Mouse (Mus musculus) small intestine, adult 2 months (tissue): ENCODE results near the gene Dnaja2.

Experiments
- CTCF ChIP-seq: fragments of 200-500 bp; IDR thresholded peaks from 2 replicates; pipeline ENCODE4 v1.5.1; 2012; ENCODE audit warnings: low read depth, mild to moderate bottlenecking, control low read depth, inconsistent platforms, low read length, moderate library complexity, mixed read lengths; ENCODE audit not compliant: insufficient replicate concordance, insufficient read length; ENCODE audit errors: extremely low read depth
- POLR2A ChIP-seq: fragments of 200-500 bp; IDR thresholded peaks from 2 replicates; pipeline ENCODE4 v1.6.1; 2012; ENCODE audit warnings: low read depth, mild to moderate bottlenecking, control low read depth, inconsistent platforms, low read length, moderate library complexity

DNA sequence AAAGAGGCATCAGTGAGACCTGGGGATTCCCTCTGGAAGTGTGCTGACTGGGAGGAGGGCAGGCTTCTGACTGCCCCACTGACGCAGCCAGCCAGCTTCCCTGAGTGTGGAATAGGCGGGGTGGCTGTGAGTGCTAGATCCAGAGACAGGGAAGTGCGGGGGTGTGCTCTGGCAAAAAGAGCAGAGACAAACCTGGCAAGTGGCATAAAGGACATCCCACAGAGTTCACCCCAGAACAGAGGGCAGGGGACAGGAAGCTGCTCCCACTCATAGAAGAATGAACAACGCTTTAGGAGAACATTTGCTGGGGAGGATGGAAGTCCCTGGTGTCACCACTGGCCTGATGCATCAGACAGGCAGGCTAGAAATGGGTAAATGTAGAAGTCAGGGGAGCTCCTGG lies 37.8 kb downstream of the Dnaja2 start:
- TF ChIP-seq POLR2A (no peak), CTCF (no peak)
